Mouse (Mus musculus): ENCODE measurements around the gene Rbbp8nl. TPM values are rescaled to one million over a fixed set of nuclear protein-coding genes. Genes with fewer than 3 reads are reported as not detected.

Rbbp8nl gene
- polyA plus RNA-seq, 1 experiment: 0.04 TPM

GRCm38 (mm10) chr2:180256296-180257000, 33.2 kb downstream of the Rbbp8nl start:
- DNase-seq (ENCODE audit: low read depth): peak; percentile 22
- TF ChIP-seq CTCF (IDR thresholded peaks at IDR 0.05; ENCODE audit: borderline replicate concordance, extremely low read depth, insufficient read depth, insufficient read length) (no peak), POLR2A (IDR thresholded peaks at IDR 0.05; ENCODE audit: borderline replicate concordance, extremely low read depth, insufficient read depth, insufficient read length, poor library complexity, severe bottlenecking) (no peak)

- DNase-seq (ENCODE audit: low read depth): no peak
- TF ChIP-seq POLR2A (IDR thresholded peaks at IDR 0.05; ENCODE audit: borderline replicate concordance, extremely low read depth, insufficient read depth, insufficient read length, poor library complexity, severe bottlenecking) (no peak), CTCF (IDR thresholded peaks at IDR 0.05; ENCODE audit: borderline replicate concordance, extremely low read depth, insufficient read depth, insufficient read length) (no peak)
Observed at GRCm38 (mm10) chr2:180255701-180256100, 34.0 kb downstream of the Rbbp8nl start.

GRCm38 (mm10) chr2:180254436-180255209, 35.1 kb downstream of the Rbbp8nl start:
- no peak for DNase-seq (ENCODE audit: low read depth)
- TF ChIP-seq CTCF (IDR thresholded peaks at IDR 0.05; ENCODE audit: borderline replicate concordance, extremely low read depth, insufficient read depth, insufficient read length) (no peak), POLR2A (IDR thresholded peaks at IDR 0.05; ENCODE audit: borderline replicate concordance, extremely low read depth, insufficient read depth, insufficient read length, poor library complexity, severe bottlenecking) (no peak)

- DNase-seq (ENCODE audit: low read depth): no peak
- TF ChIP-seq CTCF (IDR thresholded peaks at IDR 0.05; ENCODE audit: borderline replicate concordance, extremely low read depth, insufficient read depth, insufficient read length) (no peak), POLR2A (IDR thresholded peaks at IDR 0.05; ENCODE audit: borderline replicate concordance, extremely low read depth, insufficient read depth, insufficient read length, poor library complexity, severe bottlenecking) (no peak)
Observed at GRCm38 (mm10) chr2:180251838-180252237, 37.8 kb downstream of the Rbbp8nl start.

- peak; percentile 95 for DNase-seq (ENCODE audit: low read depth)
- TF ChIP-seq POLR2A (IDR thresholded peaks at IDR 0.05; ENCODE audit: borderline replicate concordance, extremely low read depth, insufficient read depth, insufficient read length, poor library complexity, severe bottlenecking) (no peak), CTCF (IDR thresholded peaks at IDR 0.05; ENCODE audit: borderline replicate concordance, extremely low read depth, insufficient read depth, insufficient read length) (peak; percentile 94)
Observed at GRCm38 (mm10) chr2:180250930-180251611, 38.6 kb downstream of the Rbbp8nl start.

DNA sequence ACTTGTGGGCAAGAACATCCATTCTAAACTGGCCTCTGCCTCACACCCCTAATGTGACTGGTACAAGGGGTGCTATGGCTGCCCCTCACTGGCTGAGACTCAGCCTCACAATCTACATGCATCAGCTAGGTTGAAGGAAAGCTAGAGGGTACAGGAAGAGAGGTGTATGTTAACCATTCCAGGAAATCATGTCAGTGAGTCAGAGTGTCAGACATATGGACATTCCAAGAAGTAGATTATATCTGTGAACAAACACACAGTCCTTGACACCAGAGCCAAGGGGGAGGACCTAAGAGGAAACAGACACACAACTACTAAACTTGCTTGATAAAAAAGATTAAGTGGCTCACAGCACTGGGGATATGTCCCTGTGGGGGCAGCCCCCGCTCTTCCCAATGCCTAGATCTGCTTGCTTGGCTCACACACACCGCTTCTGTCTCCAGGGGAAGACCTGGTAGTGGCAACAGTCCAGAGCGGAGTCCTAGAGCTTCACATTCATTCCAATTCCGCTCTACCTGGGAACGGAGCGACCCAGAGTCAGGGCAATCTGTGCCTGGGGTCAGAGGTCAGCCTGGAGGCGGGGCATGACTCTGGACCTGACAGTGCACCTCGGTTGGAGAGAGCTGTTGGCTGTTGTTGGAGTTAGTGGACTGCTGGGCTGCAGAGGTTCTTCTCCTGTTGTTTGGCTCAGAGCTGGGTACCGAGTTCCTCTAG, 40.6 kb downstream of the Rbbp8nl start:
- TF ChIP-seq CTCF (IDR thresholded peaks at IDR 0.05; ENCODE audit: borderline replicate concordance, extremely low read depth, insufficient read depth, insufficient read length) (no peak), POLR2A (IDR thresholded peaks at IDR 0.05; ENCODE audit: borderline replicate concordance, extremely low read depth, insufficient read depth, insufficient read length, poor library complexity, severe bottlenecking) (no peak)

DNA sequence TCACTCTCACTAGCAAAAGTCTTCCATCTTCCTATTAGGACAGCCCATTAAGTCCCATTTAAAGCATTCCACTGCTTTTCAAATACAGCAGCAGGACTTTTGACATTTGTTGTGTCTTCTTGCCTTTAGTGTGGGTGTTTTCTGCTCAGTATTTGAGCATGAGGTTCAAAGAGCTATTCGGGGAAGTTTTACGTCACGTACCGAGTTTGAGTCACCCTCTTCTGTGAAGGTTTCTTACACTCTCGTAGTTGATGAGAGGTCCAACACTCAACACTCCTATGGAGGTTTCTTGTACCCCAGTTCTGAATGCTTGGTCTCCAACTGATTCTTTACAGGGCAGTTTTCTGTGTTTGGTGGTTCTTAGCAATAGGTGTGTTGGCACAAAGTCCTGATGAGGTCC, 41.8 kb downstream of the Rbbp8nl start:
- DNase-seq (ENCODE audit: low read depth): no peak
- no peak for TF ChIP-seq CTCF (IDR thresholded peaks at IDR 0.05; ENCODE audit: borderline replicate concordance, extremely low read depth, insufficient read depth, insufficient read length)
- no peak for TF ChIP-seq POLR2A (IDR thresholded peaks at IDR 0.05; ENCODE audit: borderline replicate concordance, extremely low read depth, insufficient read depth, insufficient read length, poor library complexity, severe bottlenecking)

More for the DNA sequence above, 40.6 kb downstream of the Rbbp8nl start:
- DNase-seq (ENCODE audit: low read depth): no peak

GRCm38 (mm10) chr2:180243108-180243507, 46.6 kb downstream of the Rbbp8nl start:
- DNase-seq (ENCODE audit: low read depth): no peak

DNA sequence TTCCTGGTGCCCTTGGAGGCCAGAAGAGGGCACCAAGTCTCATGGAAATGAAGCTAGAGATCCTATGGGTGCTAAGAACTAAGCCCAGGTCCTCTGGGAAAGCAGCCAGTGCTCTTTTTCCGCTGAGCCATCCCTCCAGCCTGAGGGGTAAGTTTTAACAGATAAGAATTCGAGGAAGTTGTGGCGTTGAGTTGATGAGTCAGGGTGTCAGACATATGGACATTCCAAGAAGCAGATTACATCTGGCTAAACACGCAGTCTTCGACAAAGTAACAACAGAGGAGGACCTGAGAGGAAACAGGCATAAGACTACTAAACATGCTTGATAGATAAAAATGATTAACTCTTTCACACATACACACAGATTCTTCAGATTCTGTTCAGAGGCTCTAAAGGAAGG, 51.1 kb downstream of the Rbbp8nl start:
- no peak for TF ChIP-seq POLR2A (IDR thresholded peaks at IDR 0.05; ENCODE audit: borderline replicate concordance, extremely low read depth, insufficient read depth, insufficient read length, poor library complexity, severe bottlenecking)
- no peak for TF ChIP-seq CTCF (IDR thresholded peaks at IDR 0.05; ENCODE audit: borderline replicate concordance, extremely low read depth, insufficient read depth, insufficient read length)
- no peak for DNase-seq (ENCODE audit: low read depth)

More at GRCm38 (mm10) chr2:180243108-180243507, 46.6 kb downstream of the Rbbp8nl start:
- TF ChIP-seq CTCF (IDR thresholded peaks at IDR 0.05; ENCODE audit: borderline replicate concordance, extremely low read depth, insufficient read depth, insufficient read length): no peak
- no peak for TF ChIP-seq POLR2A (IDR thresholded peaks at IDR 0.05; ENCODE audit: borderline replicate concordance, extremely low read depth, insufficient read depth, insufficient read length, poor library complexity, severe bottlenecking)

DNA sequence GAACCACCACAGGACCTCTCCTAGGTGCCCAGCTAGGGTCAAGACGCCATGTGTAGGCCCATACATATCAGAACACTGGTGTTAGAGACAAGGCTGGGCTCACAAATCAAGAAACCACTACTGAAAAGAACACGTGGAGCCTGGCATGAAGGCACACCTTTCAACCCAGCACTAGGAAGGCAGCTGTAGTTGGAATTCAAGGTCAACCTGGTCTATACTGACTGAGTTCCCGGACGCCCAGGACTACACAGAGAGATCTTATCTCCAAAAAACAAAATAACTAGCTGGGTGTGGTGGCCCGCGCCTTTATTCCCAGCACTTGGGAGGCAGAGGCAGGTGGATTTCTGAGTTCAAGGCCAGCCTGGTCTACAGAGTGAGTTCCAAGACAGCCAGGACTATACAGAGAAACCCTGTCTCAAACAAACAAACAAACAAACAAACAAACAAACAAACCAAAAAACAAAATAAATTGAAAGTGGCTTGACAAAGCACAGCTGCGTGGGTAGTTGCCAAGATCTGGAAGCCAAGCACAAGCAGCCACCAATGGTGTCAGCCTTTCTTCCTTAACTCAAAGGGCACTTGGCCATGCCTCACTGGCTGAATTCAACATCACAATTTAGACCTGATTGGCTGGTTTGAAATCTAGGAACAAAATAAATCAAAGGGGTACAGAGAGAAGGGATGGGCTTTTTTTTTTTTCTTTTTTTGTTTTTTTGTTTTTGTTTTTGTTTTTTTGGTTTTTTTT, 51.9 kb downstream of the Rbbp8nl start:
- TF ChIP-seq POLR2A (IDR thresholded peaks at IDR 0.05; ENCODE audit: borderline replicate concordance, extremely low read depth, insufficient read depth, insufficient read length, poor library complexity, severe bottlenecking) (no peak), CTCF (IDR thresholded peaks at IDR 0.05; ENCODE audit: borderline replicate concordance, extremely low read depth, insufficient read depth, insufficient read length) (no peak)
- no peak for DNase-seq (ENCODE audit: low read depth)
